Comparison of ENCODE assay signal across 26 mouse cellular contexts in the genomic region with DNA sequence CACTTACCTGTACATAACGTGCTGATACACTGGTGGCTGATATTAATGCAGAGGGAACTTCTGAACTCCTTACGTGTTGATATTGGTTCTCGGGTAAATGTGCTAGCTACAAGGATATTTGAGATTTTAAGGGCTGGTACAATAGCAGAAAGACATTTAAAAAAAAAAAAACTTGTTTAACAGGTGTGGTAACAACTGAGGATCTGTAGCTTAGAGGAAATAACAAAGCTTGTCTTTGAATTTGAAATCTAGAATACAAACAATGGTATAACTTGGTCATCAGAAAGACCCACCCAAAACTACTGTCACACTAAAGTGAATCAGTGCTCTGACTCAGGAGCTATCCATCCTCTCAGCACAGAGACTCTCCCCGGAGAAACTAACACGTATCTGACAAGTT. TPM values are rescaled to one million over a fixed set of nuclear protein-coding genes. Genes with fewer than 3 reads are reported as not detected.
A peak's percentile ranks its signal among the peaks of the same experiment; 100 is the strongest.
DNase-seq lines count a peak whose midpoint lies in the region; ATAC-seq and TF ChIP-seq lines count a peak whose summit lies in the region.
"Had no signal": no experiment of that assay in that cellular context is flagged by ENCODE, and none has a peak within 500 bp of the region (broad histone marks: within the 10 kb centered on the region; RNA-seq: fewer than 3 reads in every experiment).

A gene (minus strand): TSS at position 101 of the 400 bp plus-strand sequence.

- H3K27me3 ChIP-seq in embryonic facial prominence, embryonic 14.5 days (replicated peaks; ENCODE audit: control insufficient read depth, insufficient read depth, low read length), result no peaks in the 10 kb centered on the region
- H3K27me3 ChIP-seq in embryonic facial prominence, embryonic 10.5 days (replicated peaks; ENCODE audit: low read depth, poor library complexity, severe bottlenecking), result no peaks in the 10 kb centered on the region
- H3K27me3 ChIP-seq in stomach, embryonic 16.5 days (ENCODE audit: control insufficient read depth, insufficient read depth, low read length), result no peaks in the 10 kb centered on the region
- H3K27me3 ChIP-seq in stomach, postnatal 0 days (ENCODE audit: control insufficient read depth, insufficient read depth, low read length), result no peaks in the 10 kb centered on the region
- H3K27me3 ChIP-seq: CH12.LX had no signal

- no peaks in the 10 kb centered on the region for H3K9me3 ChIP-seq in embryonic facial prominence, embryonic 14.5 days (ENCODE audit: control insufficient read depth, low read length)
- H3K9me3 ChIP-seq in embryonic facial prominence, embryonic 10.5 days, result no peaks in the 10 kb centered on the region
- H3K9me3 ChIP-seq in stomach, embryonic 16.5 days (replicated peaks; ENCODE audit: control insufficient read depth, low read length), result no peaks in the 10 kb centered on the region
- no peaks in the 10 kb centered on the region for H3K9me3 ChIP-seq in stomach, postnatal 0 days (ENCODE audit: control insufficient read depth, low read length)
- H3K9me3 ChIP-seq: G1E had no signal

- no peak within 1 kb of the TSS for H3K9ac ChIP-seq in embryonic facial prominence, embryonic 14.5 days (ENCODE audit: low read depth, low read length)
- no peak within 1 kb of the TSS for H3K9ac ChIP-seq in stomach, embryonic 16.5 days (ENCODE audit: low read length)
- no peak within 1 kb of the TSS for H3K9ac ChIP-seq in stomach, postnatal 0 days (ENCODE audit: low read length)

- no peaks in the 10 kb centered on the region for H3K36me3 ChIP-seq in embryonic facial prominence, embryonic 14.5 days (ENCODE audit: control insufficient read depth, insufficient read depth, low read length)
- H3K36me3 ChIP-seq in embryonic facial prominence, embryonic 10.5 days (replicated peaks), result no peaks in the 10 kb centered on the region
- H3K36me3 ChIP-seq in stomach, embryonic 16.5 days (ENCODE audit: control insufficient read depth, insufficient read depth, low read length), result no peaks in the 10 kb centered on the region
- H3K36me3 ChIP-seq in stomach, postnatal 0 days (ENCODE audit: control insufficient read depth, insufficient read depth, low read length), result no peaks in the 10 kb centered on the region
- H3K36me3 ChIP-seq: G1E had no signal

- DNase-seq in embryonic facial prominence, embryonic 14.5 days (ENCODE audit: low spot score), result peak; percentile 6
- DNase-seq in embryonic facial prominence, embryonic 10.5 days (ENCODE audit: low spot score), result no peak
- DNase-seq in stomach, postnatal 0 days (ENCODE audit: low spot score), result no peak
- DNase-seq in 3T3-L1 (ENCODE audit: low read depth, low spot score), result peak; percentile 11
- no peak for DNase-seq in heart, adult 18-20 months
- DNase-seq: adrenal gland, adult 2 months; adrenal gland, adult 8-10 months; adrenal gland, postnatal 10 days; adrenal gland, postnatal 14 days; adrenal gland, postnatal 25 days; adrenal gland, postnatal 36 days; B cell, adult 2 months; cerebellum, adult 11 months; cerebellum, adult 11-12 months; cerebellum, adult 18-20 months; cerebellum, adult 2 months had no signal

- no peak for TF ChIP-seq EP300 in stomach, postnatal 0 days (optimal IDR thresholded peaks at IDR 0.05)

- no peak within 1 kb of the TSS for H3K4me3 ChIP-seq in embryonic facial prominence, embryonic 14.5 days (ENCODE audit: low read depth, low read length)
- H3K4me3 ChIP-seq in embryonic facial prominence, embryonic 10.5 days, result no peak within 1 kb of the TSS
- H3K4me3 ChIP-seq in stomach, embryonic 16.5 days (replicated peaks; ENCODE audit: low read length), result no peak within 1 kb of the TSS
- no peak within 1 kb of the TSS for H3K4me3 ChIP-seq in stomach, postnatal 0 days (ENCODE audit: low read depth, low read length)

- H3K4me1 ChIP-seq in embryonic facial prominence, embryonic 14.5 days (ENCODE audit: control insufficient read depth, insufficient read depth, low read length), result no peaks in the 10 kb centered on the region
- no peaks in the 10 kb centered on the region for H3K4me1 ChIP-seq in embryonic facial prominence, embryonic 10.5 days
- H3K4me1 ChIP-seq in stomach, embryonic 16.5 days (ENCODE audit: control insufficient read depth, insufficient read depth, low read length), result no peaks in the 10 kb centered on the region
- H3K4me1 ChIP-seq in stomach, postnatal 0 days (replicated peaks; ENCODE audit: control insufficient read depth, insufficient read depth), result no peaks in the 10 kb centered on the region

- no peak for ATAC-seq in embryonic facial prominence, embryonic 14.5 days (ENCODE audit: low read depth)
- ATAC-seq in stomach, embryonic 16.5 days (ENCODE audit: insufficient read depth, low FRiP score), result no peak
- no peak for ATAC-seq in stomach, postnatal 0 days (ENCODE audit: low FRiP score, low TSS enrichment)
- ATAC-seq: activated CD4-positive, CD25-positive, alpha-beta regulatory T cell, adult 4 months; CD4-positive, CD25-positive, alpha-beta regulatory T cell, adult 4 months; Patski had no signal

- TF ChIP-seq CTCF in stomach, postnatal 0 days (IDR thresholded peaks at IDR 0.05; ENCODE audit: low read depth), result no peak

- no peak within 1 kb of the TSS for H3K4me2 ChIP-seq in embryonic facial prominence, embryonic 14.5 days (ENCODE audit: low read depth, low read length)
- H3K4me2 ChIP-seq in stomach, embryonic 16.5 days (ENCODE audit: low read depth, low read length), result no peak within 1 kb of the TSS
- no peak within 1 kb of the TSS for H3K4me2 ChIP-seq in stomach, postnatal 0 days (replicated peaks; ENCODE audit: low read depth)

- no peak within 1 kb of the TSS for H3K27ac ChIP-seq in embryonic facial prominence, embryonic 14.5 days (replicated peaks; ENCODE audit: low read depth, low read length)
- no peak within 1 kb of the TSS for H3K27ac ChIP-seq in embryonic facial prominence, embryonic 10.5 days (replicated peaks)
- H3K27ac ChIP-seq in stomach, embryonic 16.5 days (ENCODE audit: low read length), result no peak within 1 kb of the TSS
- H3K27ac ChIP-seq in stomach, postnatal 0 days (replicated peaks), result no peak within 1 kb of the TSS

- WGBS in embryonic facial prominence, embryonic 14.5 days, result 61% methylated on average over 5 of the region's 5 CpGs
- 82% methylated on average over 5 of the region's 5 CpGs for WGBS in embryonic facial prominence, embryonic 10.5 days
- 59% methylated on average over 5 of the region's 5 CpGs for WGBS in stomach, embryonic 16.5 days
- WGBS in stomach, postnatal 0 days, result 41% methylated on average over 5 of the region's 5 CpGs

RNA-seq across cellular contexts. Expression of the gene that starts here (rescaled TPM):
- polyA plus RNA-seq in embryonic facial prominence, embryonic 14.5 days (2014; fragmentation: Nextera tagmentation; extraction: Ambion mirVana), result 0.81 and 1.1 TPM in 2 replicates
- not detected in 2 replicates for polyA plus RNA-seq in embryonic facial prominence, embryonic 10.5 days (2016; fragmentation: Nextera tagmentation; extraction: Ambion mirVana)
- 12.2 and 14.1 TPM in 2 replicates for polyA plus RNA-seq in stomach, embryonic 16.5 days (2015; fragmentation: Nextera tagmentation; extraction: Ambion mirVana)
- polyA plus RNA-seq in stomach, postnatal 0 days (2015; fragmentation: Nextera tagmentation; extraction: Ambion mirVana), result 0.84 and 1.7 TPM in 2 replicates
- total RNA-seq in heart, adult 18-20 months (2021), result not detected
- total RNA-seq: adrenal gland, adult 18-20 months; adrenal gland, adult 2 months; adrenal gland, adult 8-10 months; adrenal gland, postnatal 10 days; adrenal gland, postnatal 14 days; adrenal gland, postnatal 25 days; adrenal gland, postnatal 36 days; adrenal gland, postnatal 4 days; CH12.LX; MEL had no signal
- polyA plus RNA-seq: activated CD4-positive, CD25-positive, alpha-beta regulatory T cell, adult 4 months; adrenal gland, adult 2 months; C2C12; CD4-positive, CD25-positive, alpha-beta regulatory T cell, adult 4 months; cerebellum, adult 2 months; G1E; Patski had no signal

Comparison
In these comparisons a context has a peak if more than half of its experiments do, and no peak if none do; other contexts are left out.
1. DNase-seq: peak in embryonic facial prominence, embryonic 14.5 days (single experiment) and 3T3-L1 (single experiment); none in embryonic facial prominence, embryonic 10.5 days (single experiment), stomach, postnatal 0 days (single experiment) and heart, adult 18-20 months (0 of 2).